Mouse (Mus musculus): ENCODE results near the gene Cops6. TPM values are rescaled to one million over a fixed set of nuclear protein-coding genes. Genes with fewer than 3 reads are reported as not detected.

Gene Cops6
- total and polyA plus RNA-seq, 3 experiments, result 80.6 to 205 (median 88.4) TPM

- Histone ChIP-seq H3K27me3 (replicated peaks) (no peaks in the 10 kb centered on the region), H3K4me3 (replicated peaks in 1 of 3; ENCODE audit: low read depth in 2 of 3, low read length in 2 of 3, poor library complexity in 1 of 3) (no peak overlapping the region), H3K36me3 (replicated peaks in 1 of 2; ENCODE audit: control insufficient read depth in 1 of 2, insufficient read depth in 1 of 2, low read length in 1 of 2) (peaks cover 16 to 45% of the 10 kb centered on the region in 2 experiments), H3K4me2 (ENCODE audit: insufficient read depth, low read depth, poor library complexity, severe bottlenecking) (no peak overlapping the region), H3K79me2 (replicated peaks; ENCODE audit: control insufficient read depth, extremely low read depth, insufficient read depth, poor library complexity, severe bottlenecking) (no peaks in the 10 kb centered on the region), H3K4me1 (ENCODE audit: control insufficient read depth in 1 of 2, insufficient read depth in 2 of 2) (no peaks in the 10 kb centered on the region), H3K9me3 (replicated peaks; ENCODE audit: low read length) (peaks cover 3% of the 10 kb centered on the region), H3K9ac (ENCODE audit: insufficient read depth, low read depth) (no peak overlapping the region), H3K27ac (ENCODE audit: insufficient read depth, low read depth) (no peak overlapping the region)
- in situ Hi-C loops (cut with MboI; ENCODE audit: low pct_ligation_motif_present, low pct_unique_long_range_greater_than_20kb, low sequenced_read_pairs) (no loop called here), dilution Hi-C loops (cut with MboI; ENCODE audit: extremely low pct_ligation_motif_present, extremely low pct_unique_long_range_greater_than_20kb, low sequenced_read_pairs) (no loop called here)
- no peak for DNase-seq (ENCODE audit: extremely low read depth)
- TF ChIP-seq MAFK (IDR thresholded peaks at IDR 0.05; ENCODE audit: insufficient replicate concordance, low read length) (no peak), POLR2AphosphoS2 (IDR thresholded peaks at IDR 0.05; ENCODE audit: low read depth, low read length) (no peak), ELF1 (IDR thresholded peaks at IDR 0.05; ENCODE audit: low read depth, low read length) (no peak), ZKSCAN1 (IDR thresholded peaks at IDR 0.05; ENCODE audit: borderline replicate concordance, low read depth, low read length) (no peak), CTCF (conservative IDR thresholded peaks at IDR 0.05 in 1 of 2, IDR thresholded peaks at IDR 0.05 in 1 of 2; ENCODE audit: low read depth in 2 of 2, low read length in 2 of 2) (no peak), USF1 (IDR thresholded peaks at IDR 0.05; ENCODE audit: low read depth, low read length) (no peak), BHLHE40 (IDR thresholded peaks at IDR 0.05; ENCODE audit: low read depth, low read length) (no peak), CHD1 (IDR thresholded peaks at IDR 0.05; ENCODE audit: low read depth, low read length) (no peak), MXI1 (IDR thresholded peaks at IDR 0.05; ENCODE audit: low read depth, low read length) (no peak), KAT2A (IDR thresholded peaks at IDR 0.05; ENCODE audit: insufficient replicate concordance, low read length) (no peak)
Observed at GRCm38 (mm10) chr5:138195463-138195862, 34.6 kb downstream of the Cops6 start.

- TF ChIP-seq MAX (IDR thresholded peaks at IDR 0.05; ENCODE audit: low read length), result no peak
- no peak for TF ChIP-seq NELFE (IDR thresholded peaks at IDR 0.05; ENCODE audit: low read depth, low read length)
- no peak for TF ChIP-seq ZNF384 (IDR thresholded peaks at IDR 0.05; ENCODE audit: low read depth, low read length)
- no peak for TF ChIP-seq MAFK (IDR thresholded peaks at IDR 0.05; ENCODE audit: insufficient replicate concordance, low read length)
- TF ChIP-seq UBTF (IDR thresholded peaks at IDR 0.05; ENCODE audit: low read depth, low read length), result no peak
- TF ChIP-seq USF1 (IDR thresholded peaks at IDR 0.05; ENCODE audit: low read depth, low read length), result no peak
- no peak for TF ChIP-seq E2F4 (IDR thresholded peaks at IDR 0.05; ENCODE audit: insufficient replicate concordance, low read depth, low read length)
- TF ChIP-seq ZMIZ1 (IDR thresholded peaks at IDR 0.05; ENCODE audit: low read depth, low read length), result no peak
- TF ChIP-seq POLR2A (IDR thresholded peaks at IDR 0.05; ENCODE audit: low read depth, low read length), result no peak
- no peak for TF ChIP-seq ELF1 (IDR thresholded peaks at IDR 0.05; ENCODE audit: low read depth, low read length)
- no peak for TF ChIP-seq EP300 (IDR thresholded peaks at IDR 0.05; ENCODE audit: low read length)
- TF ChIP-seq TCF12 (IDR thresholded peaks at IDR 0.05; ENCODE audit: low read depth, low read length), result no peak
- peak; percentile 15 to 72; a peak in 2 of 4 replicates for TF ChIP-seq CTCF (conservative IDR thresholded peaks at IDR 0.05 in 1 of 2, IDR thresholded peaks at IDR 0.05 in 1 of 2; ENCODE audit: low read depth in 2 of 2, low read length in 2 of 2)
- TF ChIP-seq MEF2A (IDR thresholded peaks at IDR 0.05; ENCODE audit: borderline replicate concordance, low read depth, low read length), result no peak
- no peak for TF ChIP-seq BHLHE40 (IDR thresholded peaks at IDR 0.05; ENCODE audit: low read depth, low read length)
- no peak for TF ChIP-seq JUN (IDR thresholded peaks at IDR 0.05; ENCODE audit: insufficient read depth, low read depth, low read length)
- no peak for TF ChIP-seq MYC (IDR thresholded peaks at IDR 0.05; ENCODE audit: low read depth, low read length)
- no peak for TF ChIP-seq SIN3A (IDR thresholded peaks at IDR 0.05; ENCODE audit: low read length)
- no peak for TF ChIP-seq MAZ (IDR thresholded peaks at IDR 0.05; ENCODE audit: low read depth, low read length)
- no peak for TF ChIP-seq ZKSCAN1 (IDR thresholded peaks at IDR 0.05; ENCODE audit: borderline replicate concordance, low read depth, low read length)
- peak; percentile 54 for TF ChIP-seq SMC3 (IDR thresholded peaks at IDR 0.05; ENCODE audit: low read depth, low read length)
- no peak for TF ChIP-seq USF2 (conservative IDR thresholded peaks at IDR 0.05; ENCODE audit: low read depth, low read length)
- TF ChIP-seq ZC3H11A (IDR thresholded peaks at IDR 0.05; ENCODE audit: low read depth, low read length), result no peak
- peak; percentile 62 for TF ChIP-seq RAD21 (IDR thresholded peaks at IDR 0.05; ENCODE audit: low read depth, low read length)
- TF ChIP-seq JUND (conservative IDR thresholded peaks at IDR 0.05; ENCODE audit: low read depth, low read length), result no peak
- TF ChIP-seq PAX5 (IDR thresholded peaks at IDR 0.05; ENCODE audit: low read length), result no peak
- dilution Hi-C loops (cut with MboI; ENCODE audit: extremely low pct_ligation_motif_present, extremely low pct_unique_long_range_greater_than_20kb, low sequenced_read_pairs), result no loop called here
- no peak overlapping the region for H3K9ac ChIP-seq (ENCODE audit: insufficient read depth, low read depth)
- in situ Hi-C loops (cut with MboI; ENCODE audit: low pct_ligation_motif_present, low pct_unique_long_range_greater_than_20kb, low sequenced_read_pairs), result no loop called here
- no peak overlapping the region for H3K27ac ChIP-seq (ENCODE audit: insufficient read depth, low read depth)
- H3K4me2 ChIP-seq (ENCODE audit: insufficient read depth, low read depth, poor library complexity, severe bottlenecking), result no peak overlapping the region
- H3K4me3 ChIP-seq (replicated peaks in 1 of 3; ENCODE audit: low read depth in 2 of 3, low read length in 2 of 3, poor library complexity in 1 of 3), result no peak overlapping the region
- H3K4me1 ChIP-seq (ENCODE audit: control insufficient read depth in 1 of 2, insufficient read depth in 2 of 2), result no peaks in the 10 kb centered on the region
- no peaks in the 10 kb centered on the region for H3K79me2 ChIP-seq (replicated peaks; ENCODE audit: control insufficient read depth, extremely low read depth, insufficient read depth, poor library complexity, severe bottlenecking)
- peaks cover 0 to 6% of the 10 kb centered on the region in 2 experiments for H3K36me3 ChIP-seq (replicated peaks in 1 of 2; ENCODE audit: control insufficient read depth in 1 of 2, insufficient read depth in 1 of 2, low read length in 1 of 2)
- DNase-seq (ENCODE audit: extremely low read depth), result no peak
- H3K9me3 ChIP-seq (replicated peaks; ENCODE audit: low read length), result no peaks in the 10 kb centered on the region
- no peaks in the 10 kb centered on the region for H3K27me3 ChIP-seq (replicated peaks)
Observed at GRCm38 (mm10) chr5:138199576-138199975, 38.7 kb downstream of the Cops6 start.
